Mouse (Mus musculus) kidney, embryonic 14.5 days (tissue): ENCODE results near the gene Tmem151b. TPM values are rescaled to one million over a fixed set of nuclear protein-coding genes. Genes with fewer than 3 reads are reported as not detected.

Experiments used
- ATAC-seq: fragments of 200-750 bp; cut with Nextera tagmentation; 2 replicates; pipeline ENCODE4 v1.8.0; 2017; ENCODE audit warnings: moderate number of reproducible peaks, mild to moderate bottlenecking, moderate TSS enrichment, moderate library complexity; ENCODE audit not compliant: low FRiP score, low TSS enrichment
- H3K27ac ChIP-seq: fragments of 300-500 bp; sonication (generic); 2 replicates; pipeline ENCODE4 v1.5.1; 2014; ENCODE audit warnings: low read depth, mild to moderate bottlenecking, low read length, moderate library complexity, mixed read lengths
- H3K27me3 ChIP-seq: fragments of 300-500 bp; sonication (generic); 2 replicates; pipeline ENCODE4 v1.6.1; 2014; ENCODE audit warnings: mild to moderate bottlenecking, low read length; ENCODE audit not compliant: control insufficient read depth, insufficient read depth
- H3K36me3 ChIP-seq: fragments of 300-500 bp; sonication (generic); 2 replicates; pipeline ENCODE4 v1.6.1; 2014; ENCODE audit warnings: low read length, mixed read lengths; ENCODE audit not compliant: control insufficient read depth, insufficient read depth
- H3K4me1 ChIP-seq: fragments of 300-500 bp; sonication (generic); 2 replicates; pipeline ENCODE4 v1.6.1; 2014; ENCODE audit warnings: low read length, mixed read lengths; ENCODE audit not compliant: control insufficient read depth, insufficient read depth
- H3K4me2 ChIP-seq: fragments of 300-500 bp; sonication (generic); replicated peaks from 2 replicates; pipeline ENCODE4 v1.6.1; 2014; ENCODE audit warnings: low read depth, mild to moderate bottlenecking, low read length
- H3K4me3 ChIP-seq: fragments of 300-500 bp; sonication (generic); 2 replicates; pipeline ENCODE4 v1.5.1; 2014; ENCODE audit warnings: mild to moderate bottlenecking, low read length
- H3K9ac ChIP-seq: fragments of 300-500 bp; sonication (generic); 2 replicates; pipeline ENCODE4 v1.6.1; 2014; ENCODE audit warnings: low read depth, mild to moderate bottlenecking, low read length, moderate library complexity
- H3K9me3 ChIP-seq: fragments of 300-500 bp; sonication (generic); 2 replicates; pipeline ENCODE4 v1.6.1; 2016; ENCODE audit warnings: low read length; ENCODE audit not compliant: control insufficient read depth
- WGBS: fragments of 180-500 bp; shearing (Covaris S2); extraction: QIAGEN DNeasy Blood & Tissue Kit; methylation state at CpG from one replicate; pipeline ENCODE4 v1.1.7; 2014; 5-methylcytosine and 5-hydroxymethylcytosine counted together
- polyA plus RNA-seq: library from polyadenylated mRNA; unstranded; fragments of >200 nt; fragmentation: Nextera tagmentation; extraction: Ambion mirVana; gene quantifications from 2 replicates; pipeline ENCODE4 v1.2.1, GENCODE M21; 2014

Gene Tmem151b
- polyA plus RNA-seq, 1 experiment from 2014 or later, result 1.7 TPM

GRCm38 (mm10) chr17:45568990-45569389 lies 19.5 kb upstream of the Tmem151b start:
- Histone ChIP-seq H3K9me3 (no peaks in the 10 kb centered on the region), H3K27me3 (no peaks in the 10 kb centered on the region)

GRCm38 (mm10) chr17:45567162-45567601 lies 17.7 kb upstream of the Tmem151b start:
- Histone ChIP-seq H3K9ac (no peak overlapping the region), H3K4me1 (peaks cover 17% of the 10 kb centered on the region; the same call in 1 of the 2 replicates), H3K9me3 (no peaks in the 10 kb centered on the region), H3K27me3 (no peaks in the 10 kb centered on the region), H3K4me3 (no peak overlapping the region), H3K4me2 (no peak overlapping the region), H3K27ac (no peak overlapping the region; the same call in 1 of the 2 replicates), H3K36me3 (peaks cover 70% of the 10 kb centered on the region)
- ATAC-seq, result no peak
- 26% methylated on average over 4 of the region's 4 CpGs for WGBS

More at GRCm38 (mm10) chr17:45568990-45569389, 19.5 kb upstream of the Tmem151b start:
- Histone ChIP-seq H3K4me1 (peaks cover 17% of the 10 kb centered on the region; the same call in 1 of the 2 replicates), H3K36me3 (peaks cover 70% of the 10 kb centered on the region), H3K4me2 (no peak overlapping the region), H3K4me3 (no peak overlapping the region), H3K27ac (no peak overlapping the region), H3K9ac (no peak overlapping the region)
- 86% methylated on average over 12 of the region's 12 CpGs for WGBS
- ATAC-seq, result no peak

GRCm38 (mm10) chr17:45566360-45567161 lies 17.1 kb upstream of the Tmem151b start:
- peak overlapping the region; percentile 11; the same call in 1 of the 2 replicates for H3K27ac ChIP-seq
- 65% methylated on average over 18 of the region's 18 CpGs for WGBS
- peaks cover 66% of the 10 kb centered on the region for H3K36me3 ChIP-seq
- ATAC-seq, result peak; percentile 5; the same call in 1 of the 2 replicates
- no peaks in the 10 kb centered on the region for H3K9me3 ChIP-seq
- no peak overlapping the region for H3K4me2 ChIP-seq
- no peak overlapping the region for H3K9ac ChIP-seq
- peaks cover 15% of the 10 kb centered on the region; the same call in 1 of the 2 replicates for H3K4me1 ChIP-seq
- H3K4me3 ChIP-seq, result no peak overlapping the region; the same call in 1 of the 2 replicates
- no peaks in the 10 kb centered on the region for H3K27me3 ChIP-seq

GRCm38 (mm10) chr17:45566031-45566359 lies 16.5 kb upstream of the Tmem151b start:
- no peak overlapping the region; the same call in 1 of the 2 replicates for H3K4me3 ChIP-seq
- no peaks in the 10 kb centered on the region for H3K9me3 ChIP-seq
- H3K36me3 ChIP-seq, result peaks cover 60% of the 10 kb centered on the region
- WGBS, result 64% methylated on average over 1 of the region's 1 CpGs
- peaks cover 11% of the 10 kb centered on the region; the same call in 1 of the 2 replicates for H3K4me1 ChIP-seq
- peak overlapping the region; percentile 11; the same call in 1 of the 2 replicates for H3K27ac ChIP-seq
- no peak overlapping the region for H3K4me2 ChIP-seq
- H3K27me3 ChIP-seq, result no peaks in the 10 kb centered on the region
- no peak for ATAC-seq
- H3K9ac ChIP-seq, result no peak overlapping the region

- peaks cover 51% of the 10 kb centered on the region for H3K36me3 ChIP-seq
- ATAC-seq, result no peak
- WGBS, result 94% methylated on average over 11 of the region's 11 CpGs
Observed at GRCm38 (mm10) chr17:45565103-45565502, 15.6 kb upstream of the Tmem151b start.

GRCm38 (mm10) chr17:45564531-45565084 lies 15.1 kb upstream of the Tmem151b start:
- 12% methylated on average over 18 of the region's 18 CpGs for WGBS
- H3K4me3 ChIP-seq, result peak overlapping the region; percentile 89
- peak overlapping the region; percentile 89 for H3K9ac ChIP-seq
- H3K27me3 ChIP-seq, result no peaks in the 10 kb centered on the region
- H3K4me2 ChIP-seq, result peak overlapping the region; percentile 85
- 0 out of 2 replicates have a peak, but pooled peaks have one; percentile 7 for ATAC-seq
- no peaks in the 10 kb centered on the region for H3K9me3 ChIP-seq
- no peaks in the 10 kb centered on the region; the same call in 1 of the 2 replicates for H3K4me1 ChIP-seq
- peaks cover 46% of the 10 kb centered on the region for H3K36me3 ChIP-seq
- peak overlapping the region; percentile 90; the same call in 1 of the 2 replicates for H3K27ac ChIP-seq

More at GRCm38 (mm10) chr17:45565103-45565502, 15.6 kb upstream of the Tmem151b start:
- peak overlapping the region; percentile 89; the same call in 1 of the 2 replicates for H3K9ac ChIP-seq
- peak overlapping the region; percentile 85 for H3K4me2 ChIP-seq
- no peaks in the 10 kb centered on the region for H3K9me3 ChIP-seq
- peak overlapping the region; percentile 89 for H3K4me3 ChIP-seq
- H3K27me3 ChIP-seq, result no peaks in the 10 kb centered on the region
- peaks cover 4% of the 10 kb centered on the region; the same call in 1 of the 2 replicates for H3K4me1 ChIP-seq
- no peak overlapping the region for H3K27ac ChIP-seq

GRCm38 (mm10) chr17:45563655-45564530 lies 14.4 kb upstream of the Tmem151b start, which contains the start of gene Slc35b2:
TSS of gene Slc35b2 (plus strand) at chr17:45563874.
- Histone ChIP-seq H3K4me2 (peak within 1 kb of the TSS; percentile 85), H3K27me3 (no peaks in the 10 kb centered on the region), H3K4me3 (peak within 1 kb of the TSS; percentile 89), H3K9ac (peak within 1 kb of the TSS; percentile 89), H3K9me3 (no peaks in the 10 kb centered on the region), H3K27ac (peak within 1 kb of the TSS; percentile 90), H3K36me3 (peaks cover 39% of the 10 kb centered on the region), H3K4me1 (no peaks in the 10 kb centered on the region; the same call in 1 of the 2 replicates)
- peak; percentile 79 for ATAC-seq
- WGBS, result under 1% methylated on average over 47 of the region's 61 CpGs

GRCm38 (mm10) chr17:45563216-45563615 lies 13.7 kb upstream of the Tmem151b start:
- no peak for ATAC-seq
- Histone ChIP-seq H3K9ac (no peak overlapping the region), H3K36me3 (peaks cover 32% of the 10 kb centered on the region), H3K4me3 (no peak overlapping the region), H3K27ac (no peak overlapping the region), H3K9me3 (no peaks in the 10 kb centered on the region), H3K27me3 (no peaks in the 10 kb centered on the region), H3K4me2 (peak overlapping the region; percentile 85; the same call in 1 of the 2 replicates), H3K4me1 (no peaks in the 10 kb centered on the region; the same call in 1 of the 2 replicates)
- 78% methylated on average over 12 of the region's 12 CpGs for WGBS
